Mouse (Mus musculus) forebrain, embryonic 11.5 days (tissue): ENCODE data around the gene Crip2. TPM values are rescaled to one million over a fixed set of nuclear protein-coding genes. Genes with fewer than 3 reads are reported as not detected.

Experiments
- ATAC-seq: fragments of 200-750 bp; cut with Nextera tagmentation; replicated peaks from 2 replicates; pipeline ENCODE4 v1.8.0; 2017; ENCODE audit warnings: moderate TSS enrichment; ENCODE audit not compliant: low FRiP score
- DNase-seq: peaks from one replicate; pipeline ENCODE4 v3.0.0-alpha.2; 2017; ENCODE audit warnings: low spot score
- H3K27ac ChIP-seq: fragments of 300-500 bp; sonication (generic); 2 replicates; pipeline ENCODE4 v1.5.1; 2014; ENCODE audit warnings: low read depth, low read length
- H3K27me3 ChIP-seq: fragments of 300-500 bp; sonication (generic); 2 replicates; pipeline ENCODE4 v1.6.1; 2014; ENCODE audit warnings: mild to moderate bottlenecking, low read length, mixed read lengths; ENCODE audit not compliant: control insufficient read depth, insufficient read depth
- H3K36me3 ChIP-seq: fragments of 300-500 bp; sonication (generic); 2 replicates; pipeline ENCODE4 v1.6.1; 2014; ENCODE audit warnings: mild to moderate bottlenecking, low read length, moderate library complexity, mixed read lengths; ENCODE audit not compliant: control insufficient read depth, insufficient read depth
- H3K4me1 ChIP-seq: fragments of 300-500 bp; sonication (generic); replicated peaks from 2 replicates; pipeline ENCODE4 v1.6.1; 2014; ENCODE audit warnings: low read length, mixed read lengths; ENCODE audit not compliant: control insufficient read depth, insufficient read depth
- H3K4me2 ChIP-seq: fragments of 300-500 bp; sonication (generic); 2 replicates; pipeline ENCODE4 v1.6.1; 2014; ENCODE audit warnings: low read depth, mild to moderate bottlenecking, low read length, moderate library complexity, mixed read lengths; ENCODE audit not compliant: severe bottlenecking
- H3K4me3 ChIP-seq: fragments of 300-500 bp; sonication (generic); 2 replicates; pipeline ENCODE4 v1.5.1; 2014; ENCODE audit warnings: low read depth, low read length
- H3K9ac ChIP-seq: fragments of 300-500 bp; sonication (generic); 2 replicates; pipeline ENCODE4 v1.6.1; 2014; ENCODE audit warnings: low read length
- H3K9me3 ChIP-seq: fragments of 300-500 bp; sonication (generic); 2 replicates; pipeline ENCODE4 v1.6.1; 2016; ENCODE audit warnings: low read length, mixed read lengths; ENCODE audit not compliant: control insufficient read depth
- WGBS: fragments of 180-500 bp; shearing (Covaris S2); extraction: QIAGEN DNeasy Blood & Tissue Kit; methylation state at CpG from one replicate; pipeline ENCODE4 v1.1.7; 2014; 5-methylcytosine and 5-hydroxymethylcytosine counted together
- polyA plus RNA-seq: library from polyadenylated mRNA; unstranded; fragments of >200 nt; fragmentation: Nextera tagmentation; extraction: Ambion mirVana; gene quantifications from 2 replicates; pipeline ENCODE4 v1.2.1, GENCODE M21; 2014

Gene Crip2
- polyA plus RNA-seq, 1 experiment from 2014 or later, result 186 TPM

DNA sequence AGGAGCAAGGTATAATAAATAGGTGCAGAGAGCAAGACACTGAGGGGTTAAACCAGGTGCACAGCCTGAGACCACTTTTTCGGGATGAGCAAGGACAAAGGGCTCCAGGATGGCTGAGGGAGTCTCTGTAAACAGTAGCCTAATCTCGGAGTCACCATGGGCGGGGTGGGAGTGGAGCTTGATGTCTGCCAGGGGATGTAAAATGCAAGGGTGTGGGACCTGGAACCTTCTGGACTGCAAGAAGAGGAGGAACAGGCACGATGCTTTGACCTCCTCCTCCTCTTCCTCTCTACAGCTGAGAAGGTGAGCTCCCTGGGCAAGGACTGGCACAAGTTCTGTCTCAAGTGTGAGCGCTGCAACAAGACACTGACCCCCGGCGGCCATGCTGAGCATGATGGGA, 3.1 kb downstream of the Crip2 start:
- Histone ChIP-seq H3K36me3 (peaks cover 2% of the 10 kb centered on the region; the same call in 1 of the 2 replicates), H3K27ac (no peak overlapping the region), H3K9ac (no peak overlapping the region; the same call in 1 of the 2 replicates), H3K27me3 (peaks cover 5% of the 10 kb centered on the region), H3K4me2 (peak overlapping the region; percentile 72), H3K4me3 (no peak overlapping the region), H3K4me1 (peaks cover 40% of the 10 kb centered on the region), H3K9me3 (no peaks in the 10 kb centered on the region)
- ATAC-seq (no peak), DNase-seq (no peak)
- WGBS, result 73% methylated on average over 7 of the region's 7 CpGs

DNA sequence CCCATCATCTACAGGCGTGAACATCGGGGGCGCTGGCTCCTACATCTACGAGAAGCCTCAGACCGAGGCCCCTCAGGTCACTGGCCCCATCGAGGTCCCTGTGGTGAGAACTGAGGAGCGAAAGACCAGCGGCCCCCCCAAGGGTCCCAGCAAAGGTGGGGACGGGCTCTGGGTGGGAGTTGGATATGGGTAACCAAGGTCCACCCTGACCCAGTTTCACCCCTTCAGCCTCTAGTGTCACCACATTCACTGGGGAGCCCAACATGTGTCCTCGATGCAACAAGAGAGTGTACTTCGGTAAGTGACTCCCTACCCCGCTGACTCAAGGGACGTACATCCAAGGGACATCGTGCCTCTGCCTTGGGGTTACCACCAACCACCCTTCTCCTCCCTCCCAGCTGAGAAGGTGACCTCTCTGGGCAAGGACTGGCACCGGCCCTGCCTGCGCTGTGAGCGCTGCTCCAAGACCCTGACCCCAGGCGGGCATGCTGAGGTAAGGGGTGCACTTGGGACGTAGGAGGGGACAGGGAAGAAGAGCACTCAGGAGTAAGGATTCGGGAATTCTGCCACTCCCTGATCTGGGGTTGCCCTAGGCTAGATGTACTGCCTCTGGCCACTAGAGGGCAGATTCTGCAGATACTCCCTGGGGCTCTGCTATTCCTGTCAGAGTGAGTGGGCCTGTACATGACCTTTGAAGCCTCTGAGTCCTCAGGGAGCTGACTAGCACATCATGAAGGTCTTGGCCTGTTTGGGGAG, 4.1 kb downstream of the Crip2 start:
- Histone ChIP-seq H3K27me3 (peaks cover 5% of the 10 kb centered on the region), H3K9ac (no peak overlapping the region), H3K27ac (no peak overlapping the region), H3K9me3 (no peaks in the 10 kb centered on the region), H3K36me3 (peaks cover 2% of the 10 kb centered on the region; the same call in 1 of the 2 replicates), H3K4me2 (no peak overlapping the region), H3K4me3 (no peak overlapping the region), H3K4me1 (peaks cover 35% of the 10 kb centered on the region)
- 80% methylated on average over 20 of the region's 20 CpGs for WGBS
- ATAC-seq (no peak), DNase-seq (peak; percentile 71)

DNA sequence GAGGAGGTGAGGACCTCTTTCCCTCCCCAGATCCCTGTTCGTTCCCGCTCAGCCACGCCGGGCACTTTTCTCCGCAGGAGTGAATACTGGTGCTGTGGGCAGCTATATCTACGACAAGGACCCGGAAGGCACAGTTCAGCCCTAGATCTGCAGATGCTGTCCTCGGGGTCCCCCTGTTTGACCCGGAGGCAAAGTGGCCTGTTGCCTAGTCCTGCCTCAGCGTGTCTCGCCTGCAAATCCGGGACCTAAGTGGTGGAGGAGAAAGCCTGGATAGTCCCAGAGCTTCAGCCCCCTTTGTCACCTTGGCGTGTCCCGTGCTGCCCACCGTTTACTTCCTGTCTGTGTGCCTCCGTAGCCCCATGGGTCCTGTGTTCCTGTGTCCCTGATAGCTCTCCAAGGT, 4.8 kb downstream of the Crip2 start:
- DNase-seq (no peak), ATAC-seq (no peak)
- Histone ChIP-seq H3K27me3 (peaks cover 5% of the 10 kb centered on the region), H3K4me2 (no peak overlapping the region), H3K27ac (no peak overlapping the region), H3K36me3 (peaks cover 2% of the 10 kb centered on the region; the same call in 1 of the 2 replicates), H3K4me1 (peaks cover 28% of the 10 kb centered on the region), H3K9ac (no peak overlapping the region), H3K4me3 (no peak overlapping the region), H3K9me3 (no peaks in the 10 kb centered on the region)
- WGBS, result 92% methylated on average over 16 of the region's 16 CpGs

DNA sequence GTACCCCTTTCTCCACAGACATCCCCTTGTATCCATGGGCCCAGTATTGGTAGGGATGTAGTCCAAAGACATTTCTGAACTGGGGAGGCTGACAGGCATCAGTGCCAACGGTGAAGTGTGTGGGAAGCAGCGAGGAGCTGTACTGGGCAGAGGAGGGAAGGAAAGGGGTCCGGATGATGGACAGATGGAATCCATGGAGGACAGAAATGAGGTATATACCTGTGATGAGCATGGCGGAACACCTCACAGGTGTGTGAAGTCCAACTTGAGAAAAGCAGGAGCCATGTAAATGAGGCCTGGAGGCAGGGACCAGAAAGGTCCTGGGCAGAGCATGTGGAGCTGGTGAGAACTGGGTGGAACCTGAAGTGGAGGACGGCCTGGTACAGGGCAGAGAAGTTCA, 5.6 kb downstream of the Crip2 start:
- Histone ChIP-seq H3K4me3 (no peak overlapping the region), H3K4me1 (peaks cover 28% of the 10 kb centered on the region), H3K36me3 (peaks cover 2% of the 10 kb centered on the region; the same call in 1 of the 2 replicates), H3K27me3 (peaks cover 6% of the 10 kb centered on the region), H3K9me3 (no peaks in the 10 kb centered on the region), H3K4me2 (no peak overlapping the region), H3K9ac (no peak overlapping the region), H3K27ac (no peak overlapping the region)
- ATAC-seq (no peak), DNase-seq (no peak)
- 85% methylated on average over 5 of the region's 5 CpGs for WGBS

DNA sequence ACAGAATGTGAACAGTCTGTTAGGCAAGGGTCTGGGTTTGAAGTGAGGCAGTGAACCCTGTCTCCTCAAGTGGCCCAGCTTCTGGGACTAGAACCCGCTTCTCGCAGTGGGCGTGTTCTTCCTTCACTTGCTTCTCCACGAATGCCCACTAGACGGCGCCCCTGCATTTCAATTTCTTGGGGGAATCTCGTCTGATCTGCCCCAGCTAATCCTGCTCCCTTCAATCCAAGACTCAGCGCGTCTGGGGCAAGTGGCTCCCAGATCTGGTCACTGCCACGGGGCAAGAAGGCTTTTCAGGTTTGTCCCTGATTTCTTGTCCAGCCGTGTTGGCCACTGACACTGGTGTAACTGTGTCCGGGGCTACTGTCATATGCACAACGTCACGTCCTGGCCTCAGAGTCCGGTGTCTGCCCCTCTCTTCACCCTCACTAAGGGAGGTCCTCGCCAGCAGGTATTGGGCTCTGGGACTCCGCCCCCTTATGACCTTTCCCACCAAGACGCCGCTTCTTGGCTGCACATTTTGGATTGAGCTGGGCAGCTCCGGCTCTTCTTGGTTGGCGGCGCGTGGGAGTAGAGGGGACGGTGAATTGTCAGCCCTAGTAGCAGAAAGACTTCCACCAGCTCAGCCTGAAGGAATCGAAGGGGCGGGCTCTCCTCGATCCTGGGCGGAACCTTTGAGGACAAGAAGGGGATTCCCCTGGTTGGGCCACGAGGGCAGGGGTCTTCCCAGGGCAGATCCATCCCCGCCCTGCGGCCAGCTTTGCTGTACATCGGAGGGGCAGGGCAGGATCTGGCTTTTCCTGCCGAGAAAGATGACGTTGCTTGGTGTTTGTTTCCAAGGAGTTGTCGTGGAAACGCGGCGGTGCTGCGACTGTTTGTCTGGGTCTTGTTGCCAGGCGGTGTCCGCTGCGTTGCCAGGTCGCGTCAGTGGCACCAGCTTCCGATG, 6.3 kb downstream of the Crip2 start, which contains the start of gene Crip1:
Gene Crip1, plus strand, starts transcription at position 205 of the 946 bp plus-strand sequence.
- Histone ChIP-seq H3K36me3 (peaks cover 2% of the 10 kb centered on the region; the same call in 1 of the 2 replicates), H3K4me2 (peak within 1 kb of the TSS; percentile 24; the same call in 1 of the 2 replicates), H3K9me3 (no peaks in the 10 kb centered on the region), H3K9ac (no peak within 1 kb of the TSS), H3K4me1 (peaks cover 28% of the 10 kb centered on the region), H3K4me3 (no peak within 1 kb of the TSS), H3K27me3 (peaks cover 11% of the 10 kb centered on the region), H3K27ac (no peak within 1 kb of the TSS)
- DNase-seq, result peak; percentile 88
- WGBS, result 9% methylated on average over 45 of the region's 45 CpGs
- peak; percentile 40; the same call in 1 of the 2 replicates for ATAC-seq

DNA sequence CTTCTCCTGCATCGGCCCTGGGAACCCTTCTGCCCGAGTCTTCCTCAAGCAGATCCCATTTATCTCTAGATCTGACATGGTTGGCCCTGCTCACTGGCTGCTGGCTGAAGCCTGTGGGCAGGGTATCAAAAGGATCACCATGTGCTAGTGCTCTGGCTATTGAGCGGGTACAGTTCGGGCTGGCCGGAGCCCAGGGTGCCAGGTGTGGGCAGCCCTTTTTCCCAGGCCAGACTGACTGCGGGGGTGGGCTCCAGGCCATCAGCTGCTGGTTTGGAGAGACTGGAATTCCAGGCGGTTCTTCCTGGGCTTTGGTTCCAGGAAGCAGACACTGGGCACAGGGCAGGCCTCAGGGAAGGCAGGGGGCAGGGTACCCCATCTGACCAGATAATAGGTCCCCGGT, 7.4 kb downstream of the Crip2 start:
- Histone ChIP-seq H3K4me1 (peaks cover 21% of the 10 kb centered on the region), H3K36me3 (peaks cover 2% of the 10 kb centered on the region; the same call in 1 of the 2 replicates), H3K4me3 (no peak overlapping the region), H3K9ac (no peak overlapping the region), H3K27me3 (peaks cover 14% of the 10 kb centered on the region), H3K9me3 (no peaks in the 10 kb centered on the region), H3K27ac (no peak overlapping the region), H3K4me2 (no peak overlapping the region)
- ATAC-seq (no peak), DNase-seq (no peak)
- WGBS, result 86% methylated on average over 8 of the region's 8 CpGs

DNA sequence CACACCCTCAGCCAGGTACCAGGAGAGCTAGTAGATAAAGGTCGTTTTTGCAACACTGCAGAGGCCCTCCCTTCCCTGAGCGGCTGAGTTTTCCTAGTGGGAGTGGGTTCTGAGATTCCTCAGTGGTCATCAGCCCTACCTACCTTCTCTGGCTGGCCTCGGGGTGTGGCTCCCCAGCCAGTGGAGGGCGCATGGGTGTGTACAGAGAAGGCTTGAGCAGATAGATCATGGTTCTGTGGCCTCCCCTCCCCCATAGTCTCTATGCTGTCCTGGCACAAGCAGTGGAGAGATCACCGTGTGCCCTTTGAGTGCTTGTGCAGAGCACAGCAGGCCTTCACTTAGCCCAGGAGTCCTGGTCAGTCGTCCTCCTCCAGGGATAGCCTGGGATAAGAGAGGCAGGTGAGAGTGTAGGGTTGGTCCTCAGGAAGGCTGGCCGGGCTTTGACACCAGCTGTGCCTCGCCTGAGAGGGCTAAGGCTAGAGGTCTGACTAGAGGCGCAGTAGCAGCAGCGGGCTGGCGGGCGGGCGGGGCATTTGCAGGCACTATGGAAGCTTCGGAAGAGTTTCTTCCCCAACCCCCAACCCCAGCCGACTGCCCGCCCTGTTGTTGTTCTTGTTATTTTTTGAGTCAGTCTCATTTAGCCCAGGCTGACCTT, 8.5 kb downstream of the Crip2 start:
- Histone ChIP-seq H3K4me2 (no peak overlapping the region), H3K36me3 (peaks cover 2% of the 10 kb centered on the region; the same call in 1 of the 2 replicates), H3K27ac (no peak overlapping the region), H3K27me3 (peaks cover 15% of the 10 kb centered on the region), H3K9me3 (no peaks in the 10 kb centered on the region), H3K9ac (no peak overlapping the region), H3K4me3 (no peak overlapping the region), H3K4me1 (peaks cover 17% of the 10 kb centered on the region)
- ATAC-seq (no peak), DNase-seq (no peak)
- WGBS, result 40% methylated on average over 16 of the region's 16 CpGs

DNA sequence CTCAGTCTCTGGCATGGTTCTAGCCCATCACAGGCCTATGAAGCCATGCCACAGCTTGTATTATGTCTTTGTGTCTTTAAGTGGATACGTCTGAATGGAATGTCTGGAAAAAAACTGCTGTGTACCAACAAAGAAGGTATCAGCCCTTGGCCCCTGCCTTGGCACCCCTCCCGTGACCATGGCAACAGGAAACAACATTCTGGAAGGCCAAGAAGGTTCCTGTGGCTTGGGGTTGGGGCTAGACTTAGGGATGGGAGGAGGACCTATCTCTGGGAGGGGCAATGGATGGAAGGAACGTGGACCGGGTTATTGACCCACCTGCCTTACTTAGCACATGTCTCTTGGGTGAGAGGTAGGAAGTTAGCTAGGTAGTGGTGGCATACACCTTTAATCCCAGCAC, 9.3 kb downstream of the Crip2 start:
- Histone ChIP-seq H3K27ac (no peak overlapping the region), H3K36me3 (no peaks in the 10 kb centered on the region; the same call in 1 of the 2 replicates), H3K4me2 (no peak overlapping the region), H3K9ac (no peak overlapping the region), H3K4me3 (no peak overlapping the region), H3K9me3 (no peaks in the 10 kb centered on the region), H3K4me1 (peaks cover 17% of the 10 kb centered on the region), H3K27me3 (peaks cover 15% of the 10 kb centered on the region)
- DNase-seq (no peak), ATAC-seq (no peak)
- 65% methylated on average over 4 of the region's 4 CpGs for WGBS
